In genomic region chr8:104101415-104101814, GRCm38 (mm10) we compare ENCODE assay signal across 8 mouse cellular contexts. TPM values are rescaled to one million over a fixed set of nuclear protein-coding genes. Genes with fewer than 3 reads are reported as not detected.
A peak's percentile ranks its signal among the peaks of the same experiment; 100 is the strongest.
DNase-seq lines count a peak whose midpoint lies in the region; ATAC-seq lines count a peak whose summit lies in the region.

Gene Cdh5 (plus strand): TSS chr8:104101625.

- no peak for DNase-seq in frontal cortex, adult 2 months (ENCODE audit: extremely low spot score in 1 of 2, low spot score in 1 of 2)
- DNase-seq in frontal cortex, postnatal 14 days (ENCODE audit: low spot score in 2 of 2), result no peak
- peak; percentile 68 for DNase-seq in gastrocnemius, postnatal 25 days
- no peak for DNase-seq in midbrain, embryonic 14.5 days
- DNase-seq in cerebellum, postnatal 36 days, result no peak
- DNase-seq in cerebellum, adult 11-12 months, result no peak

- no peak for ATAC-seq in hindbrain, embryonic 16.5 days
- ATAC-seq in limb, embryonic 12.5 days (ENCODE audit: insufficient number of reproducible peaks, insufficient read depth, low FRiP score, low TSS enrichment, low read depth), result no peak
- no peak for ATAC-seq in midbrain, embryonic 14.5 days (ENCODE audit: low FRiP score, low TSS enrichment)

- H3K36me3 ChIP-seq in hindbrain, embryonic 16.5 days (ENCODE audit: control insufficient read depth, insufficient read depth, low read length), result no peaks in the 10 kb centered on the region
- no peaks in the 10 kb centered on the region for H3K36me3 ChIP-seq in limb, embryonic 12.5 days
- no peaks in the 10 kb centered on the region for H3K36me3 ChIP-seq in midbrain, embryonic 14.5 days (ENCODE audit: control insufficient read depth, insufficient read depth, low read length)

- H3K4me2 ChIP-seq in hindbrain, embryonic 16.5 days (ENCODE audit: low read length), result no peak within 1 kb of the TSS
- H3K4me2 ChIP-seq in limb, embryonic 12.5 days, result no peak within 1 kb of the TSS
- no peak within 1 kb of the TSS for H3K4me2 ChIP-seq in midbrain, embryonic 14.5 days (ENCODE audit: low read length)

- peaks cover 3% of the 10 kb centered on the region; the same call in 1 of the 2 replicates for H3K4me1 ChIP-seq in hindbrain, embryonic 16.5 days (ENCODE audit: control insufficient read depth, insufficient read depth, low read depth, low read length)
- peaks cover 4% of the 10 kb centered on the region for H3K4me1 ChIP-seq in limb, embryonic 12.5 days (replicated peaks)
- H3K4me1 ChIP-seq in midbrain, embryonic 14.5 days (ENCODE audit: control insufficient read depth, insufficient read depth, low read length), result 0 out of 2 replicates have a peak, but pooled peaks cover 3% of the 10 kb centered on the region

- H3K9ac ChIP-seq in hindbrain, embryonic 16.5 days (ENCODE audit: low read depth, low read length), result no peak within 1 kb of the TSS
- no peak within 1 kb of the TSS for H3K9ac ChIP-seq in limb, embryonic 12.5 days (replicated peaks)
- no peak within 1 kb of the TSS for H3K9ac ChIP-seq in midbrain, embryonic 14.5 days (replicated peaks; ENCODE audit: low read length)

- H3K9me3 ChIP-seq in hindbrain, embryonic 16.5 days (ENCODE audit: control insufficient read depth, low read length), result no peaks in the 10 kb centered on the region
- no peaks in the 10 kb centered on the region for H3K9me3 ChIP-seq in limb, embryonic 12.5 days
- H3K9me3 ChIP-seq in midbrain, embryonic 14.5 days (ENCODE audit: control insufficient read depth, low read length), result no peaks in the 10 kb centered on the region

- 70% methylated on average over 8 of the region's 8 CpGs for WGBS in hindbrain, embryonic 16.5 days
- 76% methylated on average over 8 of the region's 8 CpGs for WGBS in limb, embryonic 12.5 days
- 82% methylated on average over 8 of the region's 8 CpGs for WGBS in midbrain, embryonic 14.5 days

- H3K4me3 ChIP-seq in hindbrain, embryonic 16.5 days (ENCODE audit: low read length), result peak within 1 kb of the TSS; percentile 21
- H3K4me3 ChIP-seq in limb, embryonic 12.5 days (replicated peaks), result peak within 1 kb of the TSS; percentile 7; the same call in 1 of the 2 replicates
- H3K4me3 ChIP-seq in midbrain, embryonic 14.5 days (replicated peaks; ENCODE audit: low read depth, low read length), result 0 out of 2 replicates have a peak within 1 kb of the TSS, but pooled peaks have one; percentile 7

- no peak within 1 kb of the TSS for H3K27ac ChIP-seq in hindbrain, embryonic 16.5 days (ENCODE audit: low read depth, low read length)
- H3K27ac ChIP-seq in limb, embryonic 12.5 days, result no peak within 1 kb of the TSS
- H3K27ac ChIP-seq in midbrain, embryonic 14.5 days (replicated peaks; ENCODE audit: low read depth, low read length), result no peak within 1 kb of the TSS

- H3K27me3 ChIP-seq in hindbrain, embryonic 16.5 days (replicated peaks; ENCODE audit: control insufficient read depth, insufficient read depth, low read length), result no peaks in the 10 kb centered on the region
- H3K27me3 ChIP-seq in limb, embryonic 12.5 days, result no peaks in the 10 kb centered on the region
- no peaks in the 10 kb centered on the region for H3K27me3 ChIP-seq in midbrain, embryonic 14.5 days (ENCODE audit: control insufficient read depth, insufficient read depth, low read length)

RNA-seq across cellular contexts. Expression of gene Cdh5, which starts in this region (rescaled TPM):
- 13.6 and 13.8 TPM in 2 replicates for polyA plus RNA-seq in frontal cortex, adult 2 months (2012; rRNA removed)
- 10 to 100 TPM; 41.8 to 51.9 TPM for total RNA-seq in gastrocnemius, postnatal 25 days (2021)
- 11.2 and 15.0 TPM in 2 replicates for polyA plus RNA-seq in hindbrain, embryonic 16.5 days (2015; fragmentation: Nextera tagmentation; extraction: Ambion mirVana)
- polyA plus RNA-seq in limb, embryonic 12.5 days (2016; fragmentation: Nextera tagmentation; extraction: Ambion mirVana), result 16.2 and 19.2 TPM in 2 replicates
- 5.3 and 12.7 TPM in 2 replicates for polyA plus RNA-seq in midbrain, embryonic 14.5 days (2014; fragmentation: Nextera tagmentation; extraction: Ambion mirVana)
